Mouse (Mus musculus): ENCODE data around the gene Gfod1. TPM values are rescaled to one million over a fixed set of nuclear protein-coding genes. Genes with fewer than 3 reads are reported as not detected.

Gene Gfod1
- total and polyA plus RNA-seq, 3 experiments: 0.30 to 0.70 (median 0.36) TPM

DNA sequence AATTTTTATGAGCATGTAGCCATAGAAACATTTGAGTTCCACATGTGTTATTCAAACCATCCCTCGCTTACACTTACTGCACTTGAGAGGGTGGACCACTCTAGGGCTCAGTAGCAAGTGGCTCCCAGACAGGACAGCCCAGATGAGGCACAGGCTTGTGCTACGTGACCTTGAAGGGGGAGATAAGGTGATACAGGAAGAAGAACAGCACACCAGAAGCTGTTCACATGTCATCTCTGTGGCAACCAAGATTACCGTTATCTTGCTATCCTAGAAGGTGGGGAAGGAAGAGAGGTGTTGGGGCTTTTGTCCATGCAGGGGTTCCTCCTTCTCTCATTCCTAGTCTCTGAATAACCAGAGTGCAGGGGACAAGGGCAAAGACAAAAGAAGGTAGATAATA is 74.2 kb downstream of the Gfod1 start:
- TF ChIP-seq NELFE (IDR thresholded peaks at IDR 0.05; ENCODE audit: low read depth, low read length) (no peak), CTCF (conservative IDR thresholded peaks at IDR 0.05 in 1 of 2, IDR thresholded peaks at IDR 0.05 in 1 of 2; ENCODE audit: low read depth in 2 of 2, low read length in 2 of 2) (no peak), IRF4 (IDR thresholded peaks at IDR 0.05; ENCODE audit: low read depth, low read length) (no peak), SIN3A (IDR thresholded peaks at IDR 0.05; ENCODE audit: low read length) (no peak), HCFC1 (IDR thresholded peaks at IDR 0.05; ENCODE audit: low read depth, low read length) (no peak), CHD2 (IDR thresholded peaks at IDR 0.05; ENCODE audit: low read length) (no peak), USF1 (IDR thresholded peaks at IDR 0.05; ENCODE audit: low read depth, low read length) (no peak), KAT2A (IDR thresholded peaks at IDR 0.05; ENCODE audit: insufficient replicate concordance, low read length) (no peak), ZC3H11A (IDR thresholded peaks at IDR 0.05; ENCODE audit: low read depth, low read length) (no peak), JUND (conservative IDR thresholded peaks at IDR 0.05; ENCODE audit: low read depth, low read length) (no peak), ZMIZ1 (IDR thresholded peaks at IDR 0.05; ENCODE audit: low read depth, low read length) (no peak), BHLHE40 (IDR thresholded peaks at IDR 0.05; ENCODE audit: low read depth, low read length) (no peak), MAFK (IDR thresholded peaks at IDR 0.05; ENCODE audit: insufficient replicate concordance, low read length) (no peak), UBTF (IDR thresholded peaks at IDR 0.05; ENCODE audit: low read depth, low read length) (no peak), RAD21 (IDR thresholded peaks at IDR 0.05; ENCODE audit: low read depth, low read length) (no peak), PAX5 (IDR thresholded peaks at IDR 0.05; ENCODE audit: low read length) (no peak), MAZ (IDR thresholded peaks at IDR 0.05; ENCODE audit: low read depth, low read length) (no peak), ZNF384 (IDR thresholded peaks at IDR 0.05; ENCODE audit: low read depth, low read length) (no peak), MAX (IDR thresholded peaks at IDR 0.05; ENCODE audit: low read length) (no peak), TCF12 (IDR thresholded peaks at IDR 0.05; ENCODE audit: low read depth, low read length) (no peak)
- dilution Hi-C loops (cut with MboI; ENCODE audit: extremely low pct_ligation_motif_present, extremely low pct_unique_long_range_greater_than_20kb, low sequenced_read_pairs): no loop called here
- Histone ChIP-seq H3K27me3 (replicated peaks) (no peaks in the 10 kb centered on the region), H3K9ac (ENCODE audit: insufficient read depth, low read depth) (no peak overlapping the region), H3K79me2 (replicated peaks; ENCODE audit: control insufficient read depth, extremely low read depth, insufficient read depth, poor library complexity, severe bottlenecking) (no peaks in the 10 kb centered on the region), H3K9me3 (replicated peaks; ENCODE audit: low read length) (peaks cover 5% of the 10 kb centered on the region), H3K4me1 (ENCODE audit: control insufficient read depth in 1 of 2, insufficient read depth in 2 of 2) (no peaks in the 10 kb centered on the region), H3K36me3 (replicated peaks in 1 of 2; ENCODE audit: control insufficient read depth in 1 of 2, insufficient read depth in 1 of 2, low read length in 1 of 2) (no peaks in the 10 kb centered on the region), H3K4me2 (ENCODE audit: insufficient read depth, low read depth, poor library complexity, severe bottlenecking) (no peak overlapping the region), H3K4me3 (replicated peaks in 1 of 3; ENCODE audit: low read depth in 2 of 3, low read length in 2 of 3, poor library complexity in 1 of 3) (no peak overlapping the region), H3K27ac (ENCODE audit: insufficient read depth, low read depth) (no peak overlapping the region)
- DNase-seq (ENCODE audit: extremely low read depth): no peak
- in situ Hi-C loops (cut with MboI; ENCODE audit: low pct_ligation_motif_present, low pct_unique_long_range_greater_than_20kb, low sequenced_read_pairs): no loop called here

DNA sequence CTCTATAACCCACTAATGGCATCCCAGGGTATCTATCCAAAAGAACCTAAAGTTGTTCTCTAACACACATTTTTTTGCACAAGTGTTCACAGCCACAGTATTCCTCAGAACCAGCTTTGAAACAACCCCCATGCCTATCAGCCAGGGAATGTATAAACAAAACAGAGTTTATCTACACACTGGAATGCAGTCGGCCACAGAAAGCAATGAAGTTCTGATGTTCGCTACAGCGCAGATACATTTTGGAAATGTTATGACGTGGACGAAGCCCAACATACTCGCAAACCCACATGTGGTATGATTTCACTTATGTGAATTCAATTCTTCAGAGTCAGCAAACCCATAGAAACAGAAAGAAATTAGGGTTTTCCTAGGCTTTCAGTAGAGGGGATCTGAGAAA is 75.8 kb downstream of the Gfod1 start:
- no peaks in the 10 kb centered on the region for H3K36me3 ChIP-seq (replicated peaks in 1 of 2; ENCODE audit: control insufficient read depth in 1 of 2, insufficient read depth in 1 of 2, low read length in 1 of 2)
- dilution Hi-C loops (cut with MboI; ENCODE audit: extremely low pct_ligation_motif_present, extremely low pct_unique_long_range_greater_than_20kb, low sequenced_read_pairs): no loop called here
- in situ Hi-C loops (cut with MboI; ENCODE audit: low pct_ligation_motif_present, low pct_unique_long_range_greater_than_20kb, low sequenced_read_pairs): no loop called here
- peaks cover 9% of the 10 kb centered on the region for H3K9me3 ChIP-seq (replicated peaks; ENCODE audit: low read length)
- no peak overlapping the region for H3K4me2 ChIP-seq (ENCODE audit: insufficient read depth, low read depth, poor library complexity, severe bottlenecking)
- H3K4me3 ChIP-seq (replicated peaks in 1 of 3; ENCODE audit: low read depth in 2 of 3, low read length in 2 of 3, poor library complexity in 1 of 3): no peak overlapping the region
- no peak overlapping the region for H3K9ac ChIP-seq (ENCODE audit: insufficient read depth, low read depth)
- no peak for DNase-seq (ENCODE audit: extremely low read depth)
- no peak overlapping the region for H3K27ac ChIP-seq (ENCODE audit: insufficient read depth, low read depth)
- H3K4me1 ChIP-seq (ENCODE audit: control insufficient read depth in 1 of 2, insufficient read depth in 2 of 2): no peaks in the 10 kb centered on the region
- no peaks in the 10 kb centered on the region for H3K79me2 ChIP-seq (replicated peaks; ENCODE audit: control insufficient read depth, extremely low read depth, insufficient read depth, poor library complexity, severe bottlenecking)
- TF ChIP-seq IRF4 (IDR thresholded peaks at IDR 0.05; ENCODE audit: low read depth, low read length) (no peak), JUND (conservative IDR thresholded peaks at IDR 0.05; ENCODE audit: low read depth, low read length) (no peak), ZMIZ1 (IDR thresholded peaks at IDR 0.05; ENCODE audit: low read depth, low read length) (no peak), ELF1 (IDR thresholded peaks at IDR 0.05; ENCODE audit: low read depth, low read length) (no peak), RCOR1 (conservative IDR thresholded peaks at IDR 0.05; ENCODE audit: low read depth, low read length) (no peak), ZC3H11A (IDR thresholded peaks at IDR 0.05; ENCODE audit: low read depth, low read length) (no peak), ETS1 (conservative IDR thresholded peaks at IDR 0.05; ENCODE audit: low read depth, low read length) (no peak), POLR2A (IDR thresholded peaks at IDR 0.05; ENCODE audit: low read depth, low read length) (no peak), BHLHE40 (IDR thresholded peaks at IDR 0.05; ENCODE audit: low read depth, low read length) (no peak), USF1 (IDR thresholded peaks at IDR 0.05; ENCODE audit: low read depth, low read length) (no peak), HCFC1 (IDR thresholded peaks at IDR 0.05; ENCODE audit: low read depth, low read length) (no peak), TBP (conservative IDR thresholded peaks at IDR 0.05; ENCODE audit: low read depth, low read length) (no peak)
- H3K27me3 ChIP-seq (replicated peaks): no peaks in the 10 kb centered on the region
